Mouse (Mus musculus) B cell, adult 62 days (primary cell): ENCODE measurements around the gene Immp1l. TPM values are rescaled to one million over a fixed set of nuclear protein-coding genes. Genes with fewer than 3 reads are reported as not detected.

Experiments
- total RNA-seq: library from RNA; stranded (reverse); gene quantifications from 4 replicates; pipeline ENCODE4 v1.2.4, GENCODE M21; 2023

Immp1l gene
- total RNA-seq: 18.8 to 23.6 TPM (median 21.3 TPM) in 4 replicates

GRCm38 (mm10) chr2:105903896-105904756 is at the start of gene Immp1l, which contains the start of gene Elp4:
Gene Immp1l, plus strand, starts transcription at chr2:105904638.
Gene Elp4, minus strand, starts transcription at chr2:105904564.

GRCm38 (mm10) chr2:106002835-106003739 is 98.6 kb downstream of the Immp1l start, which contains the start of gene Dnajc24:
Gene Dnajc24, minus strand, starts transcription at chr2:106003549.

Other genes with a start within 250 kb of the Immp1l start
- not detected in 4 replicates for gene Pax6, start 235.7 kb upstream of the Immp1l start, total RNA-seq
- 14.9 to 22.0 TPM (median 18.3 TPM) in 4 replicates for gene Elp4, start 74 bp upstream of the Immp1l start, total RNA-seq
- gene Dnajc24, start 98.9 kb downstream of the Immp1l start, total RNA-seq: 12.5 to 22.5 TPM (median 18.4 TPM) in 4 replicates